Mouse (Mus musculus): ENCODE results near the gene App. TPM values are rescaled to one million over a fixed set of nuclear protein-coding genes. Genes with fewer than 3 reads are reported as not detected.

App gene
- polyA plus RNA-seq, 1 experiment from 2014 or later, result 261 TPM

DNA sequence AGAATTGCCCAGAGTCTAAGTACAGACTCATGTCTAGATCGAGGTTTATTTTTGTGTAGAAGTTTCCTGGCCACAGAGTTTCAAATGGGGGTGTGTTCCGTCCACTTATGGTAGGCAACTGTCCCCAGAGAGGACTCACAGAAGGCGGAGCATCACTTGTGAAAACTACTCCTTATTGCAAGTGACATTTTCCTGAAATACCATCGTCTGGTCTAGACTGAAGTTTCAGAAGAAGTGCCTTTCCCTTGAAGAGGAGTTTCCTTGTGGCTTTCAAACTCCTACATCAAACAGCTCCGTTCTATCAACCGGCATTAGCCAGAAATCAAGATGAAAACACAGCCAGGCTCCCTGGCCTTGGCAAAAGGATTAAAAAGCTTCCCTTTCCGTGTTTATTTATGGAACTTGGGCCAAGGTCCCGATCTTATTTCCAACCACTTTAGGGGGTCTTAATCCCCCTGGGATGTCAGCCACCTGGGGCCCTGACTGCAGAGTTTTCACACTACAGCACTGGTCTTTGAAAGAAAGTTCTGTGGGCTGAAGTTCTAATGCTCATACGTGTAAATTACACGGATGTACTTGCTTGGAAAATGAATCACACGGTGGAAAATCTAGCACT lies 187.4 kb downstream of the App start:
- no peak overlapping the region for H3K4me3 ChIP-seq
- H3K4me2 ChIP-seq, result no peak overlapping the region
- H3K36me3 ChIP-seq, result peaks cover 3% of the 10 kb centered on the region; the same call in 1 of the 2 replicates
- H3K9me3 ChIP-seq, result no peaks in the 10 kb centered on the region
- peak; percentile 32; the same call in 1 of the 2 replicates for ATAC-seq (ENCODE audit: borderline replicate concordance, extremely low read depth, low FRiP score, low TSS enrichment)
- peaks cover 27% of the 10 kb centered on the region for H3K4me1 ChIP-seq
- no peak overlapping the region for H3K9ac ChIP-seq
- H3K27me3 ChIP-seq, result no peaks in the 10 kb centered on the region
- H3K27ac ChIP-seq, result peak overlapping the region; percentile 53
- WGBS, result 36% methylated on average over 11 of the region's 11 CpGs

DNA sequence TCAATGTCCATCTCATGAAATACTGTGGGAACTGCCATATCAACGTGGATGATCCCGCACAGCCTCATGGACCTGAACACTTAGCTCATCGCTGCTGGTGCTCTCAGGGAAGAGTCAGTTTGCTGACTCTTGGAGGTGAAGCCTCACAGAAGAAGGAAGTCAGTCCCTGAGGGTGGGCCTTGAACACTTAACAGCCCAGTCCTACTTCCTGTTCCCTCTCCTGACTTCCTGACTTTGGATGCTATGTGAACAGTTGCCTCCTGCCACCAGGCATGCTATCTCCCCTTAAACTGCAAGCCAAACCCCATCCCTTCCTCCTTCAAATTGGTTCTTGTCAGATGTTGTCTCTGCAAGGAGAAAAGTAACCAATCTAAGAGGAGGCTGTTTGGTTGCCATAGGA lies 188.2 kb downstream of the App start:
- Histone ChIP-seq H3K4me3 (no peak overlapping the region), H3K4me1 (peaks cover 23% of the 10 kb centered on the region), H3K9me3 (no peaks in the 10 kb centered on the region), H3K27me3 (no peaks in the 10 kb centered on the region), H3K27ac (no peak overlapping the region), H3K9ac (no peak overlapping the region), H3K4me2 (no peak overlapping the region), H3K36me3 (peaks cover 3% of the 10 kb centered on the region; the same call in 1 of the 2 replicates)
- peak; percentile 40; the same call in 1 of the 2 replicates for ATAC-seq (ENCODE audit: borderline replicate concordance, extremely low read depth, low FRiP score, low TSS enrichment)
- WGBS, result 98% methylated on average over 3 of the region's 3 CpGs

GRCm38 (mm10) chr16:84983428-84983827 lies 190.1 kb downstream of the App start:
- no peak overlapping the region for H3K27ac ChIP-seq
- no peaks in the 10 kb centered on the region for H3K9me3 ChIP-seq
- H3K4me3 ChIP-seq, result no peak overlapping the region
- no peaks in the 10 kb centered on the region for H3K27me3 ChIP-seq
- H3K36me3 ChIP-seq, result peaks cover 3% of the 10 kb centered on the region
- 49% methylated on average over 3 of the region's 3 CpGs for WGBS
- H3K4me2 ChIP-seq, result no peak overlapping the region
- no peak for ATAC-seq (ENCODE audit: borderline replicate concordance, extremely low read depth, low FRiP score, low TSS enrichment)
- no peak overlapping the region for H3K9ac ChIP-seq
- peaks cover 17% of the 10 kb centered on the region for H3K4me1 ChIP-seq

GRCm38 (mm10) chr16:84982589-84982988 lies 191.0 kb downstream of the App start:
- Histone ChIP-seq H3K9me3 (no peaks in the 10 kb centered on the region), H3K9ac (no peak overlapping the region), H3K4me3 (no peak overlapping the region), H3K4me1 (peaks cover 17% of the 10 kb centered on the region), H3K36me3 (peaks cover 7% of the 10 kb centered on the region; the same call in 1 of the 2 replicates), H3K27ac (no peak overlapping the region), H3K27me3 (no peaks in the 10 kb centered on the region), H3K4me2 (no peak overlapping the region)
- ATAC-seq (ENCODE audit: borderline replicate concordance, extremely low read depth, low FRiP score, low TSS enrichment), result no peak
- 52% methylated on average over 3 of the region's 3 CpGs for WGBS

DNA sequence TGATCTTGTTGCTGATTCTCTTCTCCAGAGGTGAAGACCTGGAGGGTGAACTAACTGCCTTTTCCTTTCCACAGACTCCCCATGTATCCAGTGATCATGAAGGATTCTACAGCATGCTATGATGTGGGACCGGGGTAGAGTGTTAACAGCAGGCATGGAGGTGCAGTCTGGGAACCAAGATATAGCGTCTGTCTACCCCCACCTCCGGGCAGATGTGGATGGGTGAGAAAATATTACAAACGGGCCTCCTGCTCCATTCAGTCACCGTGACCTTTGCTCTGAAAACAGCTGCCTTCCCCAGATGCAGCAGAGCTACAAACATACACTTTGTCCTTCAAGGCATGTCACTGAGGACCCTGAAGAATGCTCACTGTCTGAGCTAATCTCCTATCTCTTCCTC lies 195.0 kb downstream of the App start:
- Histone ChIP-seq H3K9me3 (no peaks in the 10 kb centered on the region), H3K27ac (no peak overlapping the region), H3K9ac (no peak overlapping the region), H3K4me3 (no peak overlapping the region), H3K36me3 (peaks cover 22% of the 10 kb centered on the region; the same call in 1 of the 2 replicates), H3K4me1 (no peaks in the 10 kb centered on the region), H3K4me2 (no peak overlapping the region), H3K27me3 (no peaks in the 10 kb centered on the region)
- 55% methylated on average over 5 of the region's 5 CpGs for WGBS
- ATAC-seq (ENCODE audit: borderline replicate concordance, extremely low read depth, low FRiP score, low TSS enrichment), result no peak

GRCm38 (mm10) chr16:84974176-84974518 lies 199.4 kb downstream of the App start:
- peaks cover 24% of the 10 kb centered on the region; the same call in 1 of the 2 replicates for H3K36me3 ChIP-seq
- ATAC-seq (ENCODE audit: borderline replicate concordance, extremely low read depth, low FRiP score, low TSS enrichment), result no peak
- H3K4me2 ChIP-seq, result no peak overlapping the region

DNA sequence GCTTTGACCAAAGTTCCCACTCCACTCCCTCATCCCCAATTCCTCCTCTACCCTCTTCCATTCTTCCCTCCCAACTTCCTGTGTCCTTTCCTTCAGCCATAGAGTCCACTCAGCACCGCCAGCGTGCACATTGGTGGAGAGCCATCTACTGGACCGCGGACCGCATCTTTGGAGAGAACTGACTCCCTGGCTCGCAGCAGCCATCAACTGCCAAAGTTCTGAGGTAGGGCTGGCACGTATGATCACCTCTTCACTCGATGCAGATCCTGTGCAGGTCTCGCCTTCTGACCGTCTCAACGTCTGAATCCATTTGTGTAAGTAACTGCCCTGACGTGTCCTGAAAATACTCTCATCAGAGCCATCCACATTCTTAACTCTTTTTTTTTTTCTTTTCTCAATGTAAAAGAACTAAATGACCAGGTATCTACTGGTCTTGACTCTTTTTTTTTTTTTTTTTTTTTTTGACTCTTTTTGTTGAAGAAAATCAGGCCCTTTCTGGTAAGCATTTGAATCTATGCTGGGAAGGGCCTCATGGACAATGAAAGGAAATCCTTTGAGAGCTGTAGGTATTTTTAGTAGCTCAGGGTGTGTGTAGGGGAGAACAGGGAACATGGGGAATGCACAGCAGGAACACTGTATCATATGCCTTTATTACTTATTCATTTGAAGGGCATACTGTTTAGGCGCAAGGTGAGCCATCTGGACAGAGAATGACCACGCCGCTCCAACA lies 200.0 kb downstream of the App start:
- no peaks in the 10 kb centered on the region for H3K9me3 ChIP-seq
- H3K4me1 ChIP-seq, result peaks cover 10% of the 10 kb centered on the region
- no peak for ATAC-seq (ENCODE audit: borderline replicate concordance, extremely low read depth, low FRiP score, low TSS enrichment)
- 82% methylated on average over 15 of the region's 15 CpGs for WGBS
- peak overlapping the region; percentile 34; the same call in 1 of the 2 replicates for H3K27ac ChIP-seq
- H3K4me2 ChIP-seq, result no peak overlapping the region
- H3K27me3 ChIP-seq, result no peaks in the 10 kb centered on the region
- peaks cover 24% of the 10 kb centered on the region; the same call in 1 of the 2 replicates for H3K36me3 ChIP-seq
- no peak overlapping the region for H3K4me3 ChIP-seq
- no peak overlapping the region for H3K9ac ChIP-seq

More at GRCm38 (mm10) chr16:84974176-84974518, 199.4 kb downstream of the App start:
- Histone ChIP-seq H3K27me3 (no peaks in the 10 kb centered on the region), H3K27ac (peak overlapping the region; percentile 34; the same call in 1 of the 2 replicates), H3K9me3 (no peaks in the 10 kb centered on the region), H3K4me3 (no peak overlapping the region), H3K9ac (no peak overlapping the region), H3K4me1 (peaks cover 10% of the 10 kb centered on the region)
- WGBS, result 74% methylated on average over 6 of the region's 6 CpGs

DNA sequence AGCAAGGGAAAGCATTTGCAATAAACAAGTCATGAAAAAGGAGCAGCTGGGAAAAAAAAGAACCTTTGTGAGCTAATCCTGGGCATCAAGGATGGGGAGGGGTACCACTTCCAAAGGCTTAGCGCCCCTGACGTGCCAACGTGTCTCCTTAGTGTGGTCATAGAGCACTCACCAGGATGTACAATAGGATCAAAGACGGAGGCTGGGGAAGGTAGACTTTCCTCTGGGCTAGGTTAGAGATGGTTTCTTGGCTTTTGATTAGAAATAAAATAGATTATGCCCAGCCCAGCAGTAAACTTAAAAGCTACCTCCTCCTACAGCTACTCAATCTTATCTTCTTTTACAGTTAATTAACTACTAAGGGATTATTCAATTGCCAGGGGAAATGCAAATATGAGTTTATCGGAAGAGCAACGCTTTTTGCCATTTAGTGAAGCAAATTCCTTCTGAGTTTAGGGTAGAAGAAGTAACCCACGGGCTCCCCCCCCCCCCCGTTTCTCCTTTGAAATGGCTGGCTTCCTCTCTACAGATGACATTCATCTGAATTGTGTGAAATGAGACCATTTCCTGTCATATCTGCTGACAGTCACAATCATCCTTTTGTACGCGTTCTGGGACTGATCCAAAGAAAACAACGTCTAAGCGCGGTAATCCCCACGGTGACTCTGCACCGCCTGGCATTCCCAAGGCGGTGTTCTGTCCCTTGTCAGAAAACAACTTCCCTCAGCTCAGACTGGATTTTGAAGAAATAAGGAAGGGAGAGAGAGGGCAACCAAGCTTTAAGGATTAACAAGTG lies 201.8 kb downstream of the App start:
- Histone ChIP-seq H3K9ac (no peak overlapping the region), H3K4me1 (peaks cover 10% of the 10 kb centered on the region), H3K4me2 (0 out of 2 replicates have a peak overlapping the region, but pooled peaks have one; percentile 2), H3K9me3 (no peaks in the 10 kb centered on the region), H3K36me3 (peaks cover 17% of the 10 kb centered on the region; the same call in 1 of the 2 replicates), H3K27ac (peak overlapping the region; percentile 49; the same call in 1 of the 2 replicates), H3K4me3 (no peak overlapping the region), H3K27me3 (no peaks in the 10 kb centered on the region)
- peak; percentile 67; the same call in 1 of the 2 replicates for ATAC-seq (ENCODE audit: borderline replicate concordance, extremely low read depth, low FRiP score, low TSS enrichment)
- 35% methylated on average over 16 of the region's 16 CpGs for WGBS

GRCm38 (mm10) chr16:84969026-84969425 lies 204.5 kb downstream of the App start:
- H3K9me3 ChIP-seq, result no peaks in the 10 kb centered on the region
- no peak for ATAC-seq (ENCODE audit: borderline replicate concordance, extremely low read depth, low FRiP score, low TSS enrichment)
- no peak overlapping the region for H3K9ac ChIP-seq
- peaks cover 10% of the 10 kb centered on the region for H3K4me1 ChIP-seq
- H3K36me3 ChIP-seq, result peaks cover 18% of the 10 kb centered on the region
- H3K4me3 ChIP-seq, result no peak overlapping the region
- H3K4me2 ChIP-seq, result no peak overlapping the region
- H3K27me3 ChIP-seq, result no peaks in the 10 kb centered on the region
- WGBS, result 92% methylated on average over 7 of the region's 7 CpGs
- H3K27ac ChIP-seq, result no peak overlapping the region

- no peaks in the 10 kb centered on the region for H3K27me3 ChIP-seq
- no peak; the same call in 1 of the 2 replicates for ATAC-seq (ENCODE audit: borderline replicate concordance, extremely low read depth, low FRiP score, low TSS enrichment)
- 85% methylated on average over 4 of the region's 4 CpGs for WGBS
- H3K9me3 ChIP-seq, result no peaks in the 10 kb centered on the region
- H3K36me3 ChIP-seq, result peaks cover 16% of the 10 kb centered on the region
- no peak overlapping the region for H3K4me2 ChIP-seq
- peaks cover 3% of the 10 kb centered on the region for H3K4me1 ChIP-seq
- H3K4me3 ChIP-seq, result no peak overlapping the region
- H3K27ac ChIP-seq, result no peak overlapping the region
- H3K9ac ChIP-seq, result no peak overlapping the region
Observed at GRCm38 (mm10) chr16:84966983-84967382, 206.6 kb downstream of the App start.

DNA sequence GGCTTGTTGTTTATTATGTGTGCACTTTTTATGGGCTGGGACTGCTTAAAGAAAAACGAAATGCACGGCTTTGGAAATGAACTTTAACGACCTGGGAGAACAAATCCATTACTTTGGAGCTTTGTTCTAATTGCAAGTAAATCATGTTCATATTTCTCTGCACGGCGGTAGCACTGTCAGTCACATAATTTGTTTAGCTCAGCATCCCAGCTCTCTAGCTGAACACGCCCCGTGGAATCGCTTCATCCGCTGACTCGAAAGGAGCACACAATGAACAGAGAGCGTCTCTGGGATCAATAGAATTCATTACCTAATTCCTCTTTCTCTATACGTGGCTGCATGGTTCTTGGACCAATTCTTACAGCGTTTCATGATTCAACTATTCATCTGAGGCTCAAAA lies 207.5 kb downstream of the App start:
- Histone ChIP-seq H3K27ac (no peak overlapping the region), H3K9me3 (no peaks in the 10 kb centered on the region), H3K4me1 (no peaks in the 10 kb centered on the region), H3K27me3 (no peaks in the 10 kb centered on the region), H3K4me3 (no peak overlapping the region), H3K4me2 (no peak overlapping the region), H3K9ac (no peak overlapping the region), H3K36me3 (peaks cover 24% of the 10 kb centered on the region)
- WGBS, result 66% methylated on average over 13 of the region's 13 CpGs
- ATAC-seq (ENCODE audit: borderline replicate concordance, extremely low read depth, low FRiP score, low TSS enrichment), result no peak

Data from lung, embryonic 15.5 days (tissue).